Mouse (Mus musculus): ENCODE results near the gene Rgl1.
"Not testable (repeated sequence)": the region's sequence is repeated elsewhere in the genome, so short reads cannot be mapped to it uniquely, and the experiment has no call there.

Gene Rgl1

DNA sequence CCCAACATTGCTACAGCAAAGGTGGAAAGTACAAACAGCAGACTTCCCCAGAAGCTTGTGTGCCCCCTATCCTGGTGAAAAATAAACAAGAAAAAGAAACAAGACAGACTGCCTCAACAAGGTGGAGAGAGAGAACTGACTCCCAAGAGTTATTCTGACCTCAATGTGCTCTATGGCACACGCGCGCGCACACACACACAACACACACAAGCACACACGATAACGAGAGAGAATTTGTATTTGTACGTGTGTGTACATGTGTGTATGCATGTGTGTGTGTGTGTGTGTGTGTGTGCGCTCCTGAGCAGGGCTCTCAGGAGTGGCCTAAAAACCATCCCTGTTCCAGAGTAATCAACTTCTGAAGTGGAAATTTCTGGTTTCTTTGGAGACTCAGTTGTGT lies 18.5 kb upstream of the Rgl1 start:
- no peak for DNase-seq

DNA sequence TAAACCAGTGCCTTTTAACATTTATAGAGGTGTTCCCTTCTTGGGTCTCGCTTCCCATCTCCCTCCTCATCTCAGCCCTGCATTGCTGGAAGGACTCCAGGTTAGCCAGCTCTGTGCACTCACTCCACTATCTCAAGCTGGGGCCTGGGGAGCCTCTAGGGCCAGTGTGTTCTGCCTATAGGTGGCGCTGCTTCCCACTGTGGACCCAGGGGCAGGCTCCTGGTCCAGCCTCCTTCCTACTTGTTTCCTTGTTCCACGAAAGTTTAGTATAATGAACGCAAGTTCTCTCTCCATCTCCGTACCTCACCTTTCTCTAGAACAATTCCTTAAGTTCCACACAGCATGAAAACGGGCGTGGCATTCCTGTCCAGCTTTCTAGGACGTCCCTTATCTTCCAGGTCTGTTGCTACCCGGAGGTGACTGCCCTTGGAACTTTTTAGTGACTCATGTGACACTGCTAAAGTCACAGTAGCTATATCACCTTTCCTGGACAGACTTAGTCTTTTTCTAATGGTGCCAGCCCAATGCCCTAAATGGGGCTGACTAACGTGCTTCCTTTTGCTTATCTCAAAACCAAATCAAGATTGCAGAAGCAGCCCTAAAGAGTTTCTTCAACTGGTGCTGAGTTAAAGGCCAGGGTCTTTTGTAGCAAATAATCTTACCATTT lies 13.1 kb upstream of the Rgl1 start:
- DNase-seq, result peak; percentile 78

DNA sequence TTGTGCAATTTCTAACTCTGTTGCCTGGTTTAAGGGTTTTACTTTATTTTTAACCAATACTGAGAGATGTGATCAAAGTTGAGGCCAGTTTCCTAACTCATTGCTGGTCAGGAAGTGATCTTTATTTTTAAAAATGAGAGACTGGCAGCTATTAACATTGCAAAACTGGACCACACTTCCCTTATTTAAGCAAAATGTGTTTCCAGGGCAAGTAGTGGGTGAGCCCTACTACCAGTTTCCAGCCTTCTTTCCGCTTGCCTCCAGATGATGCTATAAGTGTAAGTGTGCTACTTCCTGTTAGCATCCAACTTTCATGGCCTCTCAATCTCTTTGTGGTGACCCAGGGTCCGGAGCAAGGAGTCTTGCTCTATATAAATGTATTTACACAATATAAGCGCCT lies 8.4 kb upstream of the Rgl1 start:
- not testable (repeated sequence) for DNase-seq

DNA sequence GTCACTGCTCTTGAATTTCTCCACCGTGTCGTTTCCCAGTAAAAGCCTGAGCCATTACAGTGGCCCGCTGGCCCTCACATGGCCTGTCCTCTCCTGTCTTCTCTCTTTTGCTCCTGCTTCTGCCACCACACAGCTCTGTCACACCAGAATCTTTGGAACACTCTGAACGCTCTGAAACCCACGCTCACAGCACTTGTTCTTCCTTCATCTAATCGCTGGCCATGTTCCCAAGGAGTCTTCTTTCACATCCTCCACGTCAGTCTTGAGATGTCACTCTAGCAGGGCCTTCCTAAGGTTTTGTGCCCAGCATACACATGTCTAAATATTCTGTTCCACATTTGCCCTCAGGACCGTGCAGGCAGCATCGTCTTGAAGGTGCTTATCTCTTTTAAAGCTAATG lies 4.9 kb upstream of the Rgl1 start:
- no peak for DNase-seq

DNA sequence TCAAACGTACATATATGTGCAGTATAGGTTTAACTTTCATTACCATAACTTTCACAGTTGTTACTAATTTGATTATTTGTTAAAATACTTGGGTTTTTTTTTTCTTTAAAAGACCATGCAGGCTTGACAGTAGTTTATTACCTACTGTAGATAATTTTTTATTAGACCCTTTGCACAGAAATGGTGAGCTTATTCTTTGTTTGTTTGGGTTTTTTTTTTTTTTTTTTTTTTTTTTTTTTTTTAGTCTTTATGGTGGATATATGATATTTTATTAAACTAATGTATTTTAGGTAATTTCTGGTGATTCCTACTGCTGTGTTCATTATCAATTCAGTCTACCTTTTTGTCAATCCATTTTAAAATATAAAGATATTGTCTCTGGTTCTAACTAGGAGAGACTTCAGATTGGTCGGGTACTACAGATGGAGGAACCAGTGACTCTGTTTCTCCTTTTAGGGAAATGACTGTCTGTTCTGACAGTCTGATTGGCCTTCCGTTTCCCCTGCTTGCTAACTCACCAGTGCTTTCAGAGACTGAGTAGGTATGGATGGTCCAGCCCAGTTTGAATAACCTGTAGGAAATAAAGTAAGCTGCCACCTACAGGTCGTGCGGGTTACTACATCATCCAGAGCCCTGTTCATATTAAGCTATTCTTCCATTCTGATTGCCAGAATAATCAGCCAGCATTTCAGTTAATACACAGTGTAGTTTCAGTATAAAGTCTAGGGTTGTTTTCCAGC lies 1.8 kb upstream of the Rgl1 start:
- DNase-seq, result peak; percentile 89

DNA sequence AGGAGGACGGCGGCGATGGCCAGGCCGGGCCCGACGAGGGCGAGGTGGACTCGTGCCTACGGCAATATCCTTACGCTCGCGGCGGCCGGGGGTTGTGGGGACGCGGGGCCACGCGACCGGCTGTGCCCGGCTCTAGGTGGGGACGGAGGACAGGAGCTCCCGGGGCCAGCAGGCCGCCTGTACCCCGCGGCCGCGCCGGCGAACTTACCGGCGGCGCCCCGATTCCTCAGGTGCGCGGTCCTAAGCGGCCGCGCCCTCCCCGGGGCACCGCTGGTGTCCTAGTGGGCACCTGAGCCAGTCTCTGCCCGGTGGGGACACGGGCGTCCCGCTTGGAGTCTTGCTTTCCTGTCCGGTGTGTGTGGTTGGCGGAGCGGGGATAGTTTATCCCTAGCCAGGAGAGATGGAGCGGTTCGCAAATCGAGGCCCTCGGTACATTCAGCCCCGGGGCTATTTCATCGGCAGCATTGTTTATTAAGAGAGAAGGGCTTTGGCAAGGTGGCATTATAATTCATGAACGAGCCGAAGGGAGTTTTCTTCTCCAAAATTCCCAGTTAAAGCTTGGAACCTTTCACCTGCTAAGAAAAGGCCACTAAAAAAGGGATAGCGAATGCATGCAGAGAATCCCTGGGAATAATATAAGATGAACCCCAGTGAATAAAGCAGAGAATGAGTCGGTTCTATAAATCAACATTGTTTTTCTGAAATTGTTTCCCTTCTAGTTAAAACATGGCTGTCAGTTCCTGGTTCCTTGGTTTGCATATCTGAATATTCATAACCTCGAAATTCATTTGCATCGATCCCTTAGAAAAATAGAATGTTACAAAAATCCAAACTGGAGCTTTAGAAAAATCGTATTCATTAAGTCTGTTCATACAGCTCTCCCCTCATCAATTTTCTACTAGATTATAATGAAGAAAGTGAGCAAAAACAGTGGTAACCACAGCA lies 925 bp upstream of the Rgl1 start:
- DNase-seq, result peak; percentile 64

DNA sequence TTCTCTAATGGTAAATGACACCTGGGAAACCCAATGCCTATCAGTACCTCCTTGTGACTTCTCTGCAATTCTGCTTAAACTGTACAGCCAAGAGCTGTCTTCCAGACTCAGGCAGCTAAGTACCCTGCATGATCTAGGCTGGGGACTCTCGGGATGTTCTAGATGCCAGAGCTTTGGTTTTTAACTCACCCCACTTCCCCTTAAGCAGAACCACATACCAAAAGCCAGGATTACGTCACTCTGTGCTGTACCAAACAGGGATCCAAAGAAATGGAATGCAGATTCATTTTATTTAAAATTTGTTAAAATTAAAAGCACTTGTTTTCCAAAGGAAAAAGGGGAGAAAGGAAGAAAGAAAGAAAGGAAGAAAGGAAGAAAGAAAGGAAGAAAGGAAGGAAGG lies 4.4 kb downstream of the Rgl1 start:
- DNase-seq, result no peak

DNA sequence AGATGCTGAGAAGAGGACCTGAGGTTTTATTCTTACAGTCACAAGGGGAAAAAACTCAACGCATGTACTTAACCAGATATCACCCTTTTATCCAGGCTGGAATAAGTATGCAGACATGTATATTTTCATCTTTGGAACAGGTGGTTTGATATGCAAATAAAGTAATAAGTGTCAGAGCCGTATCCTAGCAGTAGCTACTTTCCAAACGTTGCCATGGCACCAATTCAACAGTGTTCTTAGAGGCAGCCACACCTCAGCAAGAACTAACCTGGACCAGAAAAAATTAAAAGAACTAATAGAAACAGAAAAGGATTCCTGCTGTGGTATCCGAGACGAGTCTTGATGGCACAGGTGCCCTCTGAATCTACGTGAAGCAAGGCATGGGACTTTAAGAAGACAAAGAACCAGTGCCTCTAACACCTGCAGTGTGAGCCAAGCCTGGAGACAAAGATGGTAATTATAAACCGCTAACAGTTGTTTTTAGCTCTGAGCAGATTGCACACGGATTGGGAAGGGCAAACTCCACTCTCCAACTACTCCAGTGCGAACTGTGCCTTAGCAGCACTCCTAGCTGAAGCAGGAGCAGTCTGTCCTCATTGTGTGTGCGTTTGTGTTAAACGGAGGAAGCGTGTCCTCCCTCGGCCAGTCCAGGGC lies 15.7 kb downstream of the Rgl1 start, which contains the start of gene Apobec4:
Gene Apobec4 (plus strand): TSS at position 240 of the 654 bp plus-strand sequence.
- DNase-seq, result no peak

DNA sequence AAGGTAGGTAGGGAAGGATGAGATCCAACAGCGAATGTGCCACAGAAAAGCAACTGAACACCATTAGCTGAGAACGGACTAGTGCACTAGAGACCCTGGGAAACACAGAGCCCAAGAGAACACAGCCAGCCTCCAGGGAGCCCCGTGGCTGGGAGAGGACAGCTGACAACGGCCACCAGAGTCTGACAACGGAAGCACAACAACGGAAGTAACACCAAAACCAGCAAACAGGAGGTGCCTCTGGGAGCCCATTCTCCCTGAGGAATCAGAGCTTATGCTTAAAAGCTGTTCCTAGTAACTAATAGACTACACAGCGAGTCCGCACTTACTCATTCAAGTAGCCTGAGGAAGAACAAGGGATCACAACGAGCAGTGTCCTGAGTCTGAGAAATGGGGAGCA lies 16.9 kb downstream of the Rgl1 start:
- DNase-seq, result no peak

DNA sequence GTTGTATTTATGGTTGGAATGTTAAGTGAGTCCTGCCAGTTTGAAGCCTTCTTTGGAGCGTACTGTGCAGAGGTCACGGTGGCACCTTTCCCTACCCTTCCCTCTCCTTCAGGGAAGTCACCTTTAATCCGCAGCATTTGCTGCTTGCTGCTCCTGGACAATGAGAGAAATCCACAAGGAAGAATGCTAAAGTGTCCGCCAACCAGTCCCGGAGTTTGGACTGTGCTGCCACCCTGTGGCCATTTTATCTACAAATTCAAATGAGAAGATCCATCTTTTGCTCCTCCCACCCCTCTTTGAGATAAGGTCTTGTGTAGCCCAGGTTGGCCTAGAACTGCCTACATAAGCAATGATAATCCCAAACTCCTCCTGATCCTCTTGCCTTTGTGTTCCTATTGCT lies 19.7 kb downstream of the Rgl1 start:
- peak; percentile 65 for DNase-seq

DNA sequence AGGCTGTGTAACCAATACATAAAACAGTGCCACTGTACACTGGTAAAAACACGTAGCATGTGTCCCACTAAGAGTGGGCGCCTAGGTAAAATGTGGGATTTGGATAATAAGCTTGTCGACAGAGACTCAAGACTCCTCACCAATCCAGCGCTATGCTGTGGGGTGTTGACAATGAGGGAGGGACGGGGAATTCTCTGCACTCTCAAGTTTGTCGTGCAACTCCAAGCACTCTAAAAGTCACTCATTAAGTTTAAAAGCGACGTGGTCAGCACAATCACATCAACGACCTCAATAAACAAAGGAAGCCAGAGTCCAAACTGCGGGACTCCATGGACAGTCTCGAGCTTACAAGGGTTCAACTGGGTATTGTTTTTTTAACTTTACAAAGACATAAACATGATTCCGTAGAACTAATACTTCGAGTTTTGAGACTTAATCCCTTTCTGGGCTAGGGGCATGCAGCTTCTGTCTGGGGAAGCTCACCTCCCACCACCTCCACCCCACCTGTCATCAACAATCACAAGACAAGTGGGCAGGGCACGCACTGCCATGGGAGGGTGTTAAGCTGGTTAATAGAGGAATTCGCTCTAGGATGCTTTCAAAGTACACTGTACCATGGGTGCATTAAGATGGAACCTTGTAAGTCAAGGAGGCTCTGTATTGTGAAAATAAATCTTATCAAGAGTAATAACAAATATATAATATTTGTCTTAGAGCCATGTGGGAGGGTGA lies 22.9 kb downstream of the Rgl1 start:
- no peak for DNase-seq

DNA sequence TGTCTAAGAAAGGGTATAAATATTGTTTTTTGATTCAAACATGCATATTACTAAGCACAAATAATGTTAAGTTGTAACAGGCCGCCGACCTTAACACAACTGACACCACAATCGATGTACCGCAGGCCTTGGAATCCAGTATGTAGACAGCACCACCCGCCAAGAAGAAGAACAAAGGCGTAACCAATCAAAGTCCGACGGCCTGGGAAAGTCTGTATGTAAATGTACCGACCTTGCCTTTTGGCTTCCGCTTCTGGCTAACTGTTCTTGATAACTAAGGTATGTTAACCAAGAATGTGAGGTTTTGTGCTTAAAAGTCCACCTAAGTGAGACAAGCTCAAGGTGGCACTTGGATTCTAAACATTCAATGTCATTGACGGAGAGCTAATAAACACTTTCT lies 26.8 kb downstream of the Rgl1 start:
- DNase-seq, result no peak

DNA sequence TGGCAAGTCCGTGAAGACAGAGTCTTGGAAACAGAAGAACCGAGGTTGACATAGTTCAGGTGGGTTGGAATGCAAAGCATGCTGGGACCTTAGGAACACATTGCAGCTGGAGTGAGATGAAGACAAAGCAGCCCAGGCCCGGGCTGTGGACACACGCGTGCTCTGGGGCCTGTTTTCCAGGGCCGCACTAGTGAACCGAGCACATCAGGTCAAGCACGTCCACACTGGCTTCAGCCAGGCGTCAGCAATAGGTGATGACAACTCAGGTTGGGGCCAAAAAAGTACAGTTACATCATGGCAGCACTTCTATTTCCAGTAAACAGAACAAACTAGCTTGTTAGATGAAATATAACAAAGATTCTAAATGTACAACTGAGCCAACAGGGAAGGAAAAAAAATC lies 27.4 kb downstream of the Rgl1 start:
- DNase-seq, result no peak

DNA sequence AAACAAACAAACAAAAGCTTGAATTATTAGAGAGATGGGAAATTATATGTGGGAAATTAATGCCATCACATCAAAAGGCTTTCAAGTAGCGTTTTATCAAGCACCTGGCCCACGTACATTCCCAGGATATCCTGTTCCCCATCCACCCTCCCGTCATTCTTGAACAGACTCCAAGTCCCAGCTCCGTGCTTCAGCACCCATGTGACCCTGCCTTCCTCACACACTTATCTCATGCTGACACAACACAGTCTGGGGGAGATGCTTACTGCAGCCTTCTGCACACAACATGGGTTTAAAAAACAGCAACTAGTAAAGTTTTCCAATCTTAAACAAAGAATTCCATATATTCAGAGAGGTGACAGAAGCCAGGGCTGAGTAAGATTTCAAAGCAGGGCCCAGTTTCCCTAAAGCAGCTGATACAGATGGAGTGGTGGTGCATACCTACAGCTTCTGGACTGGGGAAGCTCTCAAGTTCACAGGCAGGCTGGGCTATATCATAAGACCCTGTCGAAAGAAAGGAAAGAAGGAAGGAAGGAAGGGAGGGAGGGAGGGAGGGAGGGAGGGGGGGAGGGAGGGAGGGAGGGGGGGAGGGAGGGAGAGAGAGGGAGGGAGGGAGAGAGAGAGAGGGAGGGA lies 38.4 kb downstream of the Rgl1 start:
- DNase-seq, result no peak

DNA sequence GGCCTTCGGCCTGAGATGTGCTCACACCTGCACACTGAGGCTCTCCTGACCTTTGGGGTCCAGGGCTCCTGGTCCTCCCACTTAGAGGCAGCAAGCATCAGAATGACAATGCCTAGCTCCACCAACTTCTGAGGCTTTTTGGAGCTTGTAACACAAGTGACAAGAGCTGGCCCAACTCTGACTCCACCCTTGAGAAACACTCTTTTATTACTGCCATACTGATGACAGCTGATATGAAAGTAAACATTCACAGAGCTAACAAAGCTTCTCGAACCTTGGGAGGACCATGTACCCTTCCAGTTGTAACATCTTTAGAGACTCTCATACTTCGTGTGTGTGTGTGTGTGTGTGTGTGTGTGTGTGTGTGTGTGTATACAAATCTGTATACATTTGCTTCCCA lies 40.1 kb downstream of the Rgl1 start:
- DNase-seq, result no peak

DNA sequence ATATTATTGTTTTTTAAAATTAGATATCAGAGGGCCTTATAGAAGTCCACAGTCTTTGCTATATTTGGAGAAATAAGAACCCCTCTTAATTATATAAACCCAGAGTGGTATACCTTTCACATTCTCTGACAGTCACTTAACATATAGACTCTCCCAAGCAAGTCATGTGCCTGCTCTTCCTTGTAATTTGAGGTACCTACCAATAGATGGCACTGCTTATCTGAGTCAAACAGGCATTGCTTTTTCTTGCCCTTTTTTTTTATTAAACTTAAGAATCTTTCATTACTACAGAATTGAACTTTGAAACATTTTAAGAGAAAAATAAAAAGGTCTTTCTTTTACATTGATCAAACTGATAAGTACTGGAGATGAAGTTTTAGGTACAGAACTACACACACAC lies 41.9 kb downstream of the Rgl1 start:
- DNase-seq, result no peak

DNA sequence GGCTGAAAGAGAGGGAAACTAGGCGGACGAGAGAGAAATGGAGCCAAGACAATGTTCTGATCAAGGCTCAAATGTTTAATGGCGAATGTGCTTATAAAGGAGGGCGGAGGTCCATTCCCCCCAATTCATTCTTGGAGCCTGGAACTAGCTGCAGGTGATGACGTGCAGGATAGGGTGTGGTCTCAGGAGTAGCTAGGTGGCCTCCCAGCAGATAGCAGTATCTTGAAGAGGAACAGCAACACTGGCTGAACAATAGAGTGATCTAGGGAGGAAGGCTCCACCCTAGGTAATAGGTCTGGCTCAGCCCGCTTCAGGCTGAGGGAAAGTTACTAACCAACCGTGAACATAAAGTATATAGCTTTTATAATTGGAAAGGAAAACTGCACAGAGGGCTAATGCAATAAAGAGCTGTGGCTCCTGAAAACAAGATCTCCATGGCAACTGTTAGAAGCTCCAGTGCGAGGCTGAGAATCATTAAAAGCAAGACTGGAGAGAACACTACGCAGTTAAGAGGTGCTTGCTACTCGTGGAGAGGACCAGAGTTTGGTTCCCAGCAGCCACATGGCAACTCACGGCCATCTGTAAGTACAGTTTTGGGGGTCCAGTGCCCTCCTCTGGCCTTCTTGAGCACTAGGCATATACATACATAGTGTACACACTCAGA lies 44.5 kb downstream of the Rgl1 start:
- no peak for DNase-seq

DNA sequence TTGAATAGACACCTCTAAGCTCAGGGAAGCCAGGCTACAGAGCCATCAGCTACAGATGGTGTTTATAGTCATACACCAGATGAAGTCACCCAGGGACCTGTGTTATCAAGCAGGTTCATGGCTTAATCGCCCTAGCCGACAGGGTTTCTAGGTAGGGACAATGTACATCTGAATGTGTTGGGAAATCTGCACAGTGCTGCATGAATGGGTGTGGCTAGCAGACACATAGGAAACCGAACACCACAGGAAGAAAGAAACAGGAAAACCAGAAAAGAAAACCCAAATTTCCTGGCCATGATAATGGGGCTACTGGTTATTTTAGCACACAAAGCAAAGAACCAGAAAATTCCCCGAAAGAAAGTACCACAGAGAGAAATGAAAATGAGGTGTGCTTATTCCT lies 45.2 kb downstream of the Rgl1 start:
- DNase-seq, result no peak

DNA sequence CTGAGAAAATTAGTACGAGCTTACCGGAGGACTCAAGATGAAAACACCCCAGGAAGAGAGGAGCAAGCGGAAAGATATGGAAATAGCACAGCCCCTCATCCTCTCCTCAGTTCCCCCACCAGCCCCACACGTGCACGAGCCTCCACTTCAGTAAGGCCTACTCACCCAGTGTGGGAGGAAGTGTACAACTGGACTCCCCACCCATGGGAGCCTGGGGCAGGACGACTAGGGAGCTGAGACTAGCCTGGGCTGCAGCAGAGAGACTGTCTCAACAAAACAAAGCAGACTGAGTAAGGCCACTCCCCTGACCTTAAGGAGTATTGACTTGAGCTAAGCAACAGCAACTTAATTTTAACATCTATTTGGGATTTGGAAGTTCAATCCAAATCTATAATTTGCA lies 48.0 kb downstream of the Rgl1 start:
- DNase-seq, result no peak

DNA sequence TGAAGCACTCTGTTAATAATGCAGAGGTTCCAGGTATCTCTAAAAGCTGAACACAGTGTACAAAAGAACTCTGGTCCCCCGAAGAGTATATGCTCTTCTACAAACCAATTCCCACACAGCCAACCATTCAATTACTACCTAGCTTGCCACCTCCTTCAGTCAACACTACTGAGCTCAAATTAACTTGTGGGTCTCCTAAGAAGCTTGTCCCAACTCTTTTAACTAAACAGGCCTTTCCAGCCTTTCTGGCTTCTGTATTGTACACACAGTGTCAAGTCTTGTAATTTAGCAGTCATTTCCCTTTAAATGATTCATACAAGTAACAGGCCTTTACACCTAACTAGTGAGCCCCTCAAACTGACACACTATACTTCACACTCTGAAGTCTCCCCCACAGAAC lies 48.8 kb downstream of the Rgl1 start:
- DNase-seq, result no peak

DNA sequence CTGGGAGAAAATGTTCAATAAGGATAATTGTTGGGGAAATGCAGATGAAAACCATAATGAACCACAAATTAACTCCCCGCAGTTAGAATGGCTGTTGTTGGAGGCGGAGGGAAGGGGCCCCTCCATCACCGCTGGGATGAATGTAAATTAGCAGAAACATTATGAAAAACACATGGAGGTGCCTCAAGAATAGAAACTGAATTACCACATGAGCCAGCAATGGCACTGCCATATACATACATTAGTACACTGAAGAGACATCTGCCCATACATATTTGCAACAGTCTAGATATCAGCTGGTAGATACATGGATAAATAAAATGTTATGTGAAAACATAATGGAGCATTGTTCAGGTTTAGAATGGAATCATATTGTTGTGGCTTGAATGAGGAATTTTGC lies 51.7 kb downstream of the Rgl1 start:
- no peak for DNase-seq

Data from liver (tissue).